Mouse (Mus musculus): ENCODE results near the gene Aar2.

- TF ChIP-seq CTCF (conservative IDR thresholded peaks at IDR 0.05 in 1 of 2, IDR thresholded peaks at IDR 0.05 in 1 of 2; ENCODE audit: low read depth in 2 of 2, low read length in 2 of 2) (no peak), ZMIZ1 (IDR thresholded peaks at IDR 0.05; ENCODE audit: low read depth, low read length) (no peak), CHD2 (IDR thresholded peaks at IDR 0.05; ENCODE audit: low read length) (no peak), EP300 (IDR thresholded peaks at IDR 0.05; ENCODE audit: low read length) (no peak), BHLHE40 (IDR thresholded peaks at IDR 0.05; ENCODE audit: low read depth, low read length) (no peak)
These were observed 29.1 kb upstream of the Aar2 start for GRCm38 (mm10) chr2:156518306-156518705.
